Mouse (Mus musculus) left cerebral cortex, postnatal 10 days (tissue): ENCODE measurements around the gene Il16. TPM values are rescaled to one million over a fixed set of nuclear protein-coding genes. Genes with fewer than 3 reads are reported as not detected.

Source experiments
- DNase-seq, 2 experiments: peaks; one replicate each; pipeline ENCODE4 v3.0.0; 2021 to 2022; ENCODE audit warnings: low spot score in 2 of 2, mixed read lengths in 1 of 2; ENCODE audit errors: extremely low spot score in 1 of 2
- intact Hi-C: fragments of 180-260 bp; cut with DNase I; formaldehyde crosslinking; loops from one replicate; pipeline ENCODE4 v1.15.1; 2025
- total RNA-seq, 2 experiments: library from RNA; stranded (reverse); gene quantifications; 2 replicates each; pipeline ENCODE4 v1.2.3; 2021

The Il16 gene
- total RNA-seq, 2 experiments from 2014 or later, result 2.4 to 2.7 TPM

DNA sequence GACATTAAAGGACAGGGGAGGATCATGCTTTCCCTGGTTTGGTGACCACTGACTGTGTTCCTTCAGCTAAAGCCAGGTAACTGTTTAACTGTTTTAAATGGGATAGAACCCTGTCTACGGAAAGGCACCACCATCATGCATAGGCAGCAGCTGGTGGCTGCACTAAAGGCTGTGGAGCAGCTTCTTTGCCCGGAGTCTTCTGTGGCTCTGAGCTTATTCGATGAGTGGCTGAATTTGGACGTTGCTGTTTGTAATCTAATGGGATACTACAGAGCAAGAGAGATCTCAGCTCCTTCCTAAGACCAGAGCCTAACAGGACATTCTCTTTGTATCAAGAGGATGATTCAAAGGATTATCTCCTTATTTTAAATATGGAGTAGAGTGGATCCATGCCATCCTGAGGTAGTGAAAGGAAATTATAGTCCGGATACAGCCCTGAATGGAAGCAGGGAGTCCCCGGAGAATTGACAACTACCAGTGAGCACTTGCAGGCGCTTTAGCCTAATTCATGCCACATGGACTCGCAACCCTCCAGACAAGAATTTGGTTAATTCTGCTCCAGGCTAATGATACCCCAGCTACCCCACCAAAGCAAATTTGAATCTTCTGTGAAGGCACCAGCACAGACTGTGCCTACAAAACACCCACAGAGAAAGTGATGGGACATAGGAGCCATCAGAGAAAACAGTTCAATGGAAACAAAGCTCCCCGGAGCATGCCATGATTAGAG is 42.3 kb downstream of the Il16 start:
- no peak for DNase-seq
- intact Hi-C loops, result no loop called here

DNA sequence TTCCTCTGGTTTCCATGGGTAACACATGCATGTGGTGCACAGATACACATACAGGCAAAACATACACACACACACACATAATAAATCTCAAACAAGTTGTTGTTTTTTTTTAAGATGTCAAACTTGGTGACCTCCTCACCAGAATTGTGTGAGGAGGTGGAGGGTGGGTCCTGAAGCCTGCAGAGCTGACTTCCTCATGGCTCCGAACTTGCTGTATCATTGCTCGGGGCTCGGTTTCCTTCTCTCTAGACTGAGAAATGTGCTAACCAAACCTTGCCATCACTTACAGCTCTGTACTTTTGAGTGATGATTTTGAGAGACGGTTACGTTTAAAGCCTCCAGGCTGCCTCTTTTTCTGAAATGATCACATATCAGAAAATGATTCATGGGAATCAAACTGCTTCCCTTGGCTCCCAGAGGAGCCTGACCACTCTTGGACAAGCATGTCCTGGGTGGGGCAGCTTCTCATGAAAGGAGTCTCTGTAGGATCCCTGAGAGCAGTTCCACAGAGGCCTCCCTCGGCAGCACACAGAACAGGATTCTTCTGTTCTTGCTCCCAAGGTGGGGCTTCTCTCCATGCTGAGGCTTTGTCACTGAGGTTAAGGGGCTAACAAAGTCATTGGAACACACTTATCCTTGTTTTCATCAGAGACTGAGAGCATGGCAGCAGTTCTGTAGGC is 46.3 kb downstream of the Il16 start:
- intact Hi-C loops, result no loop called here

DNA sequence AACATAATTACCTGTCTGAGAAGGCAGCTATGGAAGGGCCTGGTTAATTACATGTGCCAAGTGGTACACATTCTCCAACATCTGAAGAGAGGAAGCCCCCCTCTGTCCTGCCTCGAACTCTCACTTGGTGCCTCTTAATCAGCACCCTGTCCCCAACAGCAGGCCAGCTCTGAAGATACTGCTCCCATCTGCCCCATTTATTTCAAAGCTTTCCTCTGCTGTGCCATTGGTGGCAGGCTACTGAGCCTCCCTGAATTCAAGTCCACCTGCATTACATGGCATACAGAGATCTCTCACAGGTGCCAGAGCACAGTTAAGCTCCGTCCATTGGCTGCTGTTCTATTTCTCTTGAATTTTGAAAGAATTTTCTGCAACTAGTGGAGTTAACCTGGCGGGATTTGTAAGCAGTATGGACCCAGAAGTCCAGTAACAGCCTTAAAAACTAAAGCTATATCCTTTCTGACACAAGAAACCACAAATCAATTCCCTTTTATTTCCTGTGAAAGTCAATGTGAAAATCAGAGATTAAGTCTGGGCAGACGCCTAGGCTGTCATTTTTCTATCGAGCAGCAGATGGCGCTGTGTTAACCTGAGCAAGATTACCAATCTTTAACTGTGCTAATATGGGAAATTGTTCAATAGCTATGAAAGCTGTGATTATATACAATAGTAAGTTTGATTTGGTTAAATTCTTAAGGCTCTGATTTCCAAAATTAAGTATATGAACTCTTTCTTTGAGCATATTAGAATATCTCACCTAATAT is 49.9 kb downstream of the Il16 start:
- DNase-seq, result no peak
- intact Hi-C loops, result no loop called here

More for the DNA sequence above, 46.3 kb downstream of the Il16 start:
- no peak for DNase-seq

DNA sequence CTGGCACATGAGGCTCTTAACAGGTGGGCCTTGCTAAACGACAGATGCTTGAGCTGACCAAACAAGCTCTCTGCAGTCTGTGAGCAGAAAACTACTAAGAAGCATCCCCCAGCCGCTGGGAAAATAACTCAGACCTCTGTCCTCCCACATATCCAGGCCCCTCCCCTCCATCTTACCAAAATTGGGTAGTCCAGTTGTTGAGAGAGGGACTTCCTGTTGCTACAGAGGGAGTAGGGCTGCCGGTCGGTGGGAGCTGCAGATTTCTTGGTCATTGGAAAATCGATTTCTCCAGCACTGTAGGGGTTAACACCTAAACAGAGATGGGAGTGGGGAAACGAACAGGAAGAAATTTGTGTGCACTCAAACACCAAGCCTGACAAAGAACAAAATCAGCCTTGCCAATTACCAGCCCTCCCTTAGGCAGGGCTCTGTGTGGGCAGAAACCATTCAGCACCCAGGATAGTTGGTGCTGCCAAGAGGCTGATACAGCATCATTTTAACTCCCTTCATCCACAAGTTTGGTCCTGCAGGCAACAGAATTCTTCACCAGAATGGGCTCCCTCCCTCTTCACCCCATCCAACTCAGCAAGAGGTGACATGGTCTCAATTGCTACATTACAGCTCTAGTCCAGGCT is 62.8 kb downstream of the Il16 start:
- intact Hi-C loops, result no loop called here
- DNase-seq, result no peak

DNA sequence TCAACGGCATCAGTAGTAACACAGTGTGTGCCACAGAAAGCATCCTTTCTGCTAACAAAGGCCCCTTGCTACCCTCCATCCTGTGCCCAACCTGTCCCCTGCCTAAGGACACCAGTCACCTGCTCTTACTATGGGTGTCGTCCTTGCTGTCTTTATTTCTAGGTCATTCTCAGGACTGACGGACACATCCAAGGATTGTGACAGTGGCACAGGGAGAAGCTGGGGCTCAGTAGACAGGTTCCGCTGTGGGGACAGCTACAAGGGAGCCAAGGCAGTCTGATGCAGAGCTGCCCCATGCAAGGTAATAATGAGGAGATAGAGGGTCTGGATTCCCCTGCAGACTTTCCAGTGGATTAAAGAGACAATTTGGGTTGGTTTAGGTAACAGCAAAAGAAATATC is 67.0 kb downstream of the Il16 start:
- intact Hi-C loops, result loop anchor here (5.0 kb wide), 1 partner anchor 111 kb away; no protein-coding TSS in a partner anchor

DNA sequence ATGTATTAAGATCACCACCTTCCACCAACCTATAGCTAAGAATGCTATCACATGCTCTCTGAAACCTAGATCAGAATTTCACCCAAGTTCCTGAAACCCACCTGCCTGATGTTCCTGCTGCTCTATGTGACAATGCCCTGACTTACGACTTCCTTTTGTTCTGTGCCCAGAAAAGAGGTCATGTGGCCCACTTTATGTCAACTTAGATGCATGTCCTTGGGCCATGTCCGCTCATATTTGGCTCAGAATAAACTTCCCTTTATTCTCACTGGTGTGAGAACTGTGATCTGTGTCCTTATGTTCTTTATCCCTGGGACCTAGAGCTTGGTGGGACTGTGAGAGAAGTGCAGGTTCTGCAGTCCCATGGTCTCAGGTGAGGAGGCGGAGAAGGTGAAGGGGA is 68.2 kb downstream of the Il16 start:
- intact Hi-C loops, result loop anchor here (5.0 kb wide), 1 partner anchor 110 kb away; no protein-coding TSS in a partner anchor
- DNase-seq, result no peak

More for the DNA sequence above, 67.0 kb downstream of the Il16 start:
- no peak for DNase-seq

DNA sequence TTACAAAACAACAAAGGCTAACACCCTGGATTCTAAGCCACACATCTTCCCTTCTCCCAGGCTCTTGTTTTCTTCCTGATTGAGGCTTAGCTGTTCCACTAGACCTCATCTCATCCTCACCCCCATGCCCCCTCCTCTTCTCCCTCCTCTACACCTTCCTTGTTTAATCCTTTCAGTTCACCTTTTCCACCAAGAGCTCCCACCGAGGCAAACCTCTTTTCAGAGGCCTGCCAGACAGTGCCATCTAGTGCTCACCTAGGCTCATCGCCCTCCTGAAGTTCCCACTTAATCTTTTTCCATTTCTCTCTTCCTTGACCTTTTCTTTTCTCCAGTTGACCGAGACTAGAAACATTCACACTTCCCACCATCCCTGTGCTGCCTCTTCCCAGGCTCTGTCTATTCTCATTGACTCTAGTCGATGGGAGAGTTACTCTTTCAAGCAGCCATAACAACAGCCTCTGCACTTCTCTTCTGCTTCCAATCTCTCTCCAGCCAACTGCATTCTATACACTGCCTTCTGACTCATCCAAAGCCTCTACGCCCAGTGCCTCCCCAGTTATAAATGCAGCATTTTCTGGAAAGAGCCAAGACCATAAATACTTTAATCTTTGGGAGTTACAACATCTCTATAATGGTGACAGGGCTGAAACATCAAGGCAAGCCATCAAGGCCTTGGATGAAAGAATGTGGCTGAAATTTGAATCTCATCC is 69.8 kb downstream of the Il16 start:
- intact Hi-C loops, result loop anchor here (5.0 kb wide), 1 partner anchor 108 kb away; no protein-coding TSS in a partner anchor
- DNase-seq, result peak in 1 of 2 experiments; percentile 30

DNA sequence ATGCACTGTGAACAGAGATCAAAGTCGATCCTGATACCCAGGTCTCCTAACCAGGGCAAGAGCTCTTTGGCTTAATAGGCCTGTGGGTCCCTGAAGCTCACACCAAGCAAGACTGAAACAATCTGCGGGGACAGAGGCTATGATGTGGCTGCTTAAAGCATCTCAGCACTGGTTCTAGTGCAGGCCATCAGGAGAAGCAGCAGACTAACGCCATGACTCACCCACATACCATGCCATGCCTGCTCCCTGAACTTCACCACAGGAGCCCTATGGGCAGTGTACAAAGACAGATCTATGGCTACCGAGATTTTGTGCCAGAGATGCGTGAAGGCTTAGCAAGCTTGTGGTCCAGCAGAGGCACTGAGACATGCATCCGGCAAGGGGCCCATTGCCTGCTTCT is 74.0 kb downstream of the Il16 start:
- no peak for DNase-seq

DNA sequence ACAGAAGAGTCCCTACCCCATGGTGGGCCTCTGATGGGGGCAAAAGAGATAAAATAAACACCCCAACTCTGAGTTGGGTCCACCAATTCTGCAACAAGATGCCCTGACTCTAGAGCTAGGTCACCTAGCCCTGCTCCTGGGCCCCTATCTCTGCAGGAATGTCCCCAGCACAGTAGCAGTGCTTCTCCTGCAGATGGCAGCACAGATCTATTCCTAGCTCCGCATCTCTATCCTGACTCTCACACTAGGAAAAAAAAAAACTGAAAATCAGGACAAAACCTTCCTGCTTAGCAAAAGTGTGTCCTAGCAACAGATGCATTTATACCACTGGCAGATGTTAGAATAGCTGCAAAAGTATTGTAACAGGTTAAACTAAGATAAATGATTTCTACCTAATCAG is 76.8 kb downstream of the Il16 start:
- intact Hi-C loops, result loop anchor here (5.0 to 10.0 kb wide), 4 partner anchors 104 to 416 kb away; partner anchors contain the start of gene Cemip
- DNase-seq, result peak; percentile 54 to 72

More for the DNA sequence above, 74.0 kb downstream of the Il16 start:
- intact Hi-C loops, result no loop called here

DNA sequence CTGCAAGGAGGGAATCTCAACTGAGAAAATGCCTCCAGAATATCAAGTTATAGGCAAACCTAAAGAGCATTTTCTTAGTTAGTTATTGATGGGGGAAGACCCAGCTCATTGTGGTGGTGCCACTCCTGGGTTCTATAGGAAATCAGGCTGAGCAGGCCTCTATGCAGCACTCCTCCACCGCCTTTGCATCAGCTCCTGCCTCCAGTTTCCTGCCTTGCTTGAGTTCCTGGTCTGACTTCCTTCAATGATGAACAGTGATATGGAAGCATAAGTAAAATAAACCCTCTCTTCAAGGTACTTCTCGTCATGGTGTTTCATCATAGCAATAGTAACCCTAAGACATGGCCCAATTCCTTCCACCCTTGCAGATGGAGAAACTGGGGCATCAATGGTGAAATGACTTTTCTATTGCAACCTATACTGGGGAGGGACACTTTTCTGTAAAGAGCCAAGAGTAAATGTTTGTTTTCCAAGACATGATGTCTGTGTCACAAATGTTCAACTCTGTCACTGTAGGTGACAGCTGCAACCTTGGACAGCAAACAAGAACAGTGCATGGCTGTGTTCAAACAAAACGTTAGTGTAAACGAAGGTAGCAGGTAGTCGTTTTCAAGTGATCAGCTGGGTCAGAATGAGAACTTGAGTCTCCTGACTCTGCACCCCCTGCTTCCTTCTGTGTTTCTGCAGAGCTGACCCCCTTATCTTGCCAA is 77.4 kb downstream of the Il16 start:
- intact Hi-C loops, result loop anchor here (5.0 to 10.0 kb wide), 4 partner anchors 104 to 417 kb away; partner anchors contain the start of gene Cemip
- no peak for DNase-seq

DNA sequence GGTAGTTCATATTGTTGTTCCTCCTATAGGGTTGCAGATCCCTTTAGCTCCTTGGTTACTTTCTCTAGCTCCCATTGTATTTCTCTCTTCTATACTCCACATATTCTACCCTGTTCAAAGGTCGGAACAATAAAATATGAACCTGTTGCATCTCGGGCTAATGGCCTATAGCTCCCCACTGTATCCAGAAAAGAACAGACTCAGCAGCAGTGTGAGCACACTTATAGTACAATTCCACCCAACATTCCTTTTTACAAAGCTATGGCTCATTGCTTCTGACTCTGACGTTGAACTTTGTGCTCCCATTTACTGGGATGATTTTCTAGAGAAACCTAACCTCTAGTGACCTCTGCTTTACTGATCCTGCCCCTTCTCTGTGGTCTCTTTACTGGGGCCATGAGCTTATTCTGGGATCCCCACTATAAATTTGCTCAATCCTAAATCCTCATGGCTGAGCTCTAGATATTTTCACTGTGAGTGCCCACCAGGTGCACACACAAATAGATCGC is 79.4 kb downstream of the Il16 start:
- DNase-seq, result no peak
- intact Hi-C loops, result loop anchor here (5.0 to 10.0 kb wide), 4 partner anchors 106 to 419 kb away; partner anchors contain the start of gene Cemip

DNA sequence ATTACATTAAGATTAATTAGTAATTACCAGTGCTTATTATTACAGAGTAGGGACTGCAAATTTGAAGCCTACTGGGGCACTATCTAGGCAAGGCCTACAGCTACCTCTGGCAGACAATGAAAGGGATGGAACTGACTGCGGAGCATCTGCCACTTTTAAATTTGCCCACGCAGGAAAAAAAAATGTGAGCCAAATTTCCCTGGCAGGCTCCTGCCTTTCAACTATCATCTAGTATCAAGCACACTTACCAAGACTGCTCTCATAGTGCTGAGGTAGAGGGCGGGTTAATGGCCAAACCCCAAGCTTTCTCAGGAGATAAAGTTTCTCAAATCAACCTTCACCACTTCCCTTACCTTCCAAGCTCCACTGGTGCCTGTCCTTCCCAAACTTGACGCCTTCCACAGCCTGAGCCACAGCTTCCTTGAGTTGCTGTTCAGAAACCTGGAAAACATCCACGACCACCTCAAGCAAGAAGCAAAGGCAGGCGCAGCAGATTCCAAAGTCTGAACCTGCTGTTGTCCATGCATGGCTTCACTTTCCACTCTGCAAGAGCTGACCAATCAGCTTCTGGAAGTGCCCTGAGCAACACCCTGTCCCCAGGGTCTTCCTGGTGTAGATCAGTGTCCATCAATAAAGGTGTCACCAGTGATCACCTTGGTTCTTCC is 82.7 kb downstream of the Il16 start:
- DNase-seq, result no peak
- intact Hi-C loops, result loop anchor here (10.0 kb wide), 2 partner anchors 142 to 422 kb away; partner anchors contain the start of gene Cemip

DNA sequence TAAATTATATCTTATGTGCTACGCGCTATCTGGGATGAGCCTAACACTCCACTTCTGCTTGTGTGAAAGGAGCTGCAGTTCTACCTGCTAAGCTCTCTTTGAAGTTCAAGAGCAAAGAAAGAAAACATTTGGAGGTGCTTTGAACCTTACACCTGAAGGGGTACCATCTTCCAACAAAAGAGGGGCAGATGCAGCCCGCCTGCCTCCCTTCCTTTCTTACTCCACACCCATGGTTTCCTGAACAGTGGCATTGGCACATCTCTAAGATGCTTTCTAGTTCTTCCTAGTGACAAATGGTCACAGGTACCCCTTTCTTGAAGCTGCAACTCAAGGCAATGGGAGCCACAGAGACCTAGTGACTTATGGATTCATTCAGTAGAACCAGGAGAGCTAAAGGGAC is 83.8 kb downstream of the Il16 start:
- intact Hi-C loops, result loop anchor here (10.0 kb wide), 2 partner anchors 143 to 423 kb away; partner anchors contain the start of gene Cemip
- DNase-seq, result no peak

DNA sequence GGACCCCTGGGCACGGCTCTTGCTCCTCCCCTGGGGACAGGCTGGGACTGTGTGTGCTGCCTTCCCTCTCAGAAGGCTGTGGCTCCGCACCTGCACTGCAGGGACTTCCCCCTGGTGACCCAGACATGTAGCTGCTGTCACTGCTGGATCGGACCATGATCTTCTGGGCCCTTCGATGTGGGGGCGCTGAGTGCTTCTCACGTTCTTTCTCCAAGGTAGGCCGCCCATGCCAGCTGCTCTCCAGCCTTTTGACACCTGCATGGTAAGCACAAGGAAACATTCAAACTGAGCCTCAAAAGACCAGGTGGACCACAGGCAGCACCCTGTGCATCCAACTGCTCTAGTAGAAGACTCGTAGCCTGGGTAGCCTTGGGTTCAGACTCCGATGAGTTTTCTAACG is 84.5 kb downstream of the Il16 start:
- intact Hi-C loops, result loop anchor here (10.0 kb wide), 2 partner anchors 144 to 424 kb away; partner anchors contain the start of gene Cemip
- no peak for DNase-seq

DNA sequence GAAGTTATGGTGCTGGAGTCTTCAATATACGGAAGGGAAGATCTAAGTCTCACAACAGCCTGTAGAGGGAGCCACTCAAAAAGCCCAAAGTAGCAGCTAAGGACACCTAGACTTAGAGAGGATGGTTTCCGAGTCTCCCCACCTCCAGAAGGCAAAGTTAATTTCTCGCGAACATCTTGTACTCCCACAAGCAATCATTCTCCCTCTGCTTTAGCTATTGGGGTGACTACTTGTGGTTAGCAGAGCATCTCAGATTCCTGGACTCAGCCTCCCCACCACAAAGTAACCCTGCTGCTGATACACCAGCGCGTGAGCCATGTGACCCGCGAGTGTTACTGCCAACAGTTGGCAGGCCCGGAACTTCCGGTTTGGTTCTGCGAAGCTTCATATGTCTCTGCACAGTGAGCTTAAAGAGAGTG is 85.2 kb downstream of the Il16 start:
- intact Hi-C loops, result loop anchor here (10.0 kb wide), 2 partner anchors 145 to 425 kb away; partner anchors contain the start of gene Cemip

More for the DNA sequence above, 85.2 kb downstream of the Il16 start:
- no peak for DNase-seq
